In genomic region chr10:45578298-45578821, GRCm38 (mm10) we compare ENCODE assay signal across 8 mouse cellular contexts. TPM values are rescaled to one million over a fixed set of nuclear protein-coding genes. Genes with fewer than 3 reads are reported as not detected.
DNase-seq lines count a peak whose midpoint lies in the region; ATAC-seq and TF ChIP-seq lines count a peak whose summit lies in the region.

No protein-coding gene starts in this region.

- no peak for TF ChIP-seq CTCF in brain, embryonic 14.5 days (IDR thresholded peaks at IDR 0.05; ENCODE audit: borderline replicate concordance, extremely low read depth, insufficient read depth, insufficient read length)
- TF ChIP-seq CTCF in hindbrain, postnatal 0 days (IDR thresholded peaks at IDR 0.05; ENCODE audit: low read depth) = no peak

- H3K4me2 ChIP-seq in forebrain, embryonic 15.5 days (replicated peaks) = peak overlapping the region; percentile 68
- peak overlapping the region; percentile 57 for H3K4me2 ChIP-seq in hindbrain, postnatal 0 days (ENCODE audit: low read depth, low read length)
- H3K4me2 ChIP-seq in stomach, embryonic 15.5 days = peak overlapping the region; percentile 69

- no peak for TF ChIP-seq POLR2A in brain, embryonic 14.5 days (IDR thresholded peaks at IDR 0.05; ENCODE audit: borderline replicate concordance, extremely low read depth, insufficient read depth, insufficient read length, poor library complexity, severe bottlenecking)

- intact Hi-C loops in left cerebral cortex, postnatal 25 days (cut with DNase I) = no loop called here

- WGBS in forebrain, embryonic 15.5 days = under 1% methylated on average over 23 of the region's 23 CpGs
- WGBS in hindbrain, postnatal 0 days = 0% methylated on average over 23 of the region's 23 CpGs
- WGBS in stomach, embryonic 15.5 days = 2% methylated on average over 23 of the region's 23 CpGs

- H3K4me3 ChIP-seq in forebrain, embryonic 15.5 days = peak overlapping the region; percentile 96
- H3K4me3 ChIP-seq in hindbrain, postnatal 0 days (ENCODE audit: low read length) = peak overlapping the region; percentile 82
- H3K4me3 ChIP-seq in stomach, embryonic 15.5 days (replicated peaks) = peak overlapping the region; percentile 88

- no peaks in the 10 kb centered on the region for H3K36me3 ChIP-seq in forebrain, embryonic 15.5 days
- no peaks in the 10 kb centered on the region for H3K36me3 ChIP-seq in hindbrain, postnatal 0 days (ENCODE audit: insufficient read depth, low read length)
- H3K36me3 ChIP-seq in stomach, embryonic 15.5 days = no peaks in the 10 kb centered on the region

- peaks cover 3% of the 10 kb centered on the region; the same call in 1 of the 2 replicates for H3K4me1 ChIP-seq in forebrain, embryonic 15.5 days
- H3K4me1 ChIP-seq in hindbrain, postnatal 0 days (ENCODE audit: insufficient read depth, low read length) = no peaks in the 10 kb centered on the region
- H3K4me1 ChIP-seq in stomach, embryonic 15.5 days = no peaks in the 10 kb centered on the region

- H3K27me3 ChIP-seq in forebrain, embryonic 15.5 days = no peaks in the 10 kb centered on the region
- no peaks in the 10 kb centered on the region for H3K27me3 ChIP-seq in hindbrain, postnatal 0 days (ENCODE audit: insufficient read depth, low read length)
- no peaks in the 10 kb centered on the region for H3K27me3 ChIP-seq in stomach, embryonic 15.5 days (replicated peaks)

- no peaks in the 10 kb centered on the region for H3K9me3 ChIP-seq in forebrain, embryonic 15.5 days
- H3K9me3 ChIP-seq in hindbrain, postnatal 0 days (ENCODE audit: low read length) = no peaks in the 10 kb centered on the region
- H3K9me3 ChIP-seq in stomach, embryonic 15.5 days = no peaks in the 10 kb centered on the region

- peak overlapping the region; percentile 89 for H3K9ac ChIP-seq in forebrain, embryonic 15.5 days (replicated peaks)
- peak overlapping the region; percentile 84 for H3K9ac ChIP-seq in hindbrain, postnatal 0 days (replicated peaks; ENCODE audit: low read length)
- H3K9ac ChIP-seq in stomach, embryonic 15.5 days = peak overlapping the region; percentile 67

- peak; percentile 31 for DNase-seq in kidney, adult 11 months
- DNase-seq in kidney, postnatal 10 days = no peak
- peak; percentile 72 for DNase-seq in brain, embryonic 14.5 days (ENCODE audit: low read depth)
- peak; percentile 47 for DNase-seq in hindbrain, postnatal 0 days (ENCODE audit: low spot score)
- DNase-seq in left cerebral cortex, postnatal 25 days (ENCODE audit: low spot score in 2 of 2) = peak; percentile 56 to 82
- DNase-seq in mesoderm, embryonic 11.5 days (ENCODE audit: low read depth, low spot score) = peak; percentile 47

- ATAC-seq in forebrain, embryonic 15.5 days (replicated peaks) = peak; percentile 90
- peak; percentile 87 for ATAC-seq in hindbrain, postnatal 0 days
- peak; percentile 78 for ATAC-seq in stomach, embryonic 15.5 days (ENCODE audit: insufficient read depth, low FRiP score, low read depth)

- H3K27ac ChIP-seq in forebrain, embryonic 15.5 days (replicated peaks) = peak overlapping the region; percentile 99
- peak overlapping the region; percentile 94 for H3K27ac ChIP-seq in hindbrain, postnatal 0 days
- H3K27ac ChIP-seq in stomach, embryonic 15.5 days = peak overlapping the region; percentile 93

RNA-seq across cellular contexts. Expression of gene Hace1, which starts 0.7 kb away (rescaled TPM):
- polyA plus RNA-seq in brain, embryonic 14.5 days (2012; rRNA removed) = 26.5 and 28.6 TPM in 2 replicates
- polyA plus RNA-seq in forebrain, embryonic 15.5 days (2015; fragmentation: Nextera tagmentation; extraction: Ambion mirVana) = 14.6 and 19.6 TPM in 2 replicates
- total RNA-seq in hindbrain, postnatal 0 days (2014; rRNA removed) = 14.8 and 25.8 TPM in 2 replicates
- 7.4 and 9.6 TPM in 2 replicates for polyA plus RNA-seq in hindbrain, postnatal 0 days (2015; fragmentation: Nextera tagmentation; extraction: Ambion mirVana)
- 10 to 100 TPM; 49.8 to 51.9 TPM for total RNA-seq in left cerebral cortex, postnatal 25 days (2021)
- polyA plus RNA-seq in stomach, embryonic 15.5 days (2015; fragmentation: Nextera tagmentation; extraction: Ambion mirVana) = 17.3 and 17.9 TPM in 2 replicates
